Mouse (Mus musculus) telencephalon, adult 2 months (tissue): ENCODE data around the gene Gm20388.

Source experiments
- DNase-seq: peaks from one replicate; pipeline ENCODE4 v3.0.0-alpha.2; 2011; ENCODE audit warnings: low read depth, low spot score

The Gm20388 gene

DNA sequence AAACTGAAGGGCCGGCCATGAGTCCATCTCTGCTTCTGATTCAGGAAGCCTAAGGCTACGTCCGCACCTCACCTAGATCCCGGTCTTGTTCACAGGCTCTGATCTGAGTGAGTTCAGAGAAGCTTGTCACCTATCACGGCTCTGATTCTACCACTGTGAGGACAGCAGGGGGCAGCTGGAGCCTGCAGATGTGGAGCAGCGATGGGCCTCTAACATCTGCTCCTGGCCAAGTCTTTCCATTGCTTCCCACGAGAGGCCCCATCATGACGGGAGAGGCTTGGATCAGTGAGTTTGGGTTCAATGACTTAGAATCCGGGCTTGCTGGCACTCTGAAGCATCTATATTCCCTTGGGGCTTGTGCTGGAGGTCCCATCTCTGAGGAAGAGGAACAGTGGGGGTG lies 1963.4 kb downstream of the Gm20388 start:
- DNase-seq, result no peak

DNA sequence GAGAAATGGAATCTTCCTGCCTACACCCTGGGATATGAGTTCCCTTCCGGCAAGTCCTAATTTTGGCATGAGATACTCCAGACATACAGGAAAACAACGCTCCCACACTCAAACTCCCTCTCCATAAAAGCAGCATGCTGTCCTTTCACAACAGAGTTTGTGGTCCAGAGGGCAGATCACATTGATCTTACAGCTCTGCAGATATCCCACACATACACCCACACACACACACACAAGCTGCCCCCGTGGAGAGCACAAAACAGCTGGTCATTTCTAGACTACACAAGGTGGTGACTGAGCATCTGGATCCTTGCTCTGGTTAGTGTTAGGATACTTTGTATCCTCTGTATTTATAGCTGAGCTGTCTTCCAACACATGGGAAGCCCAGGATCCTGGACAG lies 1964.4 kb downstream of the Gm20388 start:
- DNase-seq, result peak; percentile 49

DNA sequence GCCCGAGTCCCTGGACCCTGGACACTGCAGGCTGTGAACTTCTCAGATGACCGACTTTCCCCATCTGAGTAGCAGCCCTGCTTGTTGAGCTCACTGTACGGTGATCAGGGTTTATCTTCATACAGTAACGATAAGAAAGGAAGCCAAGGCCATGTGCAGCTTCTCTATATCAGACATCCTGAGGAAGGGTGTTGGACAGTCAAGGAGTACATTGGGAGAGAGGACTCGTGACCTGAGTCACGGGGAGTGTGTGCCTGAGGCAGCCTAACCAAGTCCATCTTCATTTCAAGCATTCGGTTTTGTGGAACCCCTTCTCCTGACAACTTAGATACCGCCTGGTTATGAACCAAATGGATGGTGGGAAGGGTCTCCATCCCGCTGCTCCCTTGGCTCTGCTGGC lies 1964.9 kb downstream of the Gm20388 start:
- DNase-seq, result no peak

DNA sequence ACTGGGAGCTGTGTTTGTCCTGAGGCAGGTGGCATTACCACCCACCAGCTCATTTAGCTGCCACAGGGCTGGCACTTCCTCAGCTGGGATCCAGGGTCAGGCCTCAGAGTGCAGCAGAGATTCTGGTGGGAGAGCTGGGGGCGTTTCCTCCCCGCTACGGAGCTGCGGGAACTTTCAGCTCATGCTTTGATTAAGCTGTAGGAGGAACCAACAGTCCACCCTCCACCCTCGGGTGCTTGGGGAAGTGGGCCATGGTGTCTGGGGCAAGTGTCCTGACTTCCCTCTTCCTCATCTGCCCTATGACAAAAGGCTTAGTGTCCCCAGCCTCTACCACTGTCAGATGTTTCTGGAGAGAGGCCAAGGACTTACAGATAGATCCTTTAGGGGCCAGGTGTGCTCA lies 1966.6 kb downstream of the Gm20388 start:
- DNase-seq, result no peak

DNA sequence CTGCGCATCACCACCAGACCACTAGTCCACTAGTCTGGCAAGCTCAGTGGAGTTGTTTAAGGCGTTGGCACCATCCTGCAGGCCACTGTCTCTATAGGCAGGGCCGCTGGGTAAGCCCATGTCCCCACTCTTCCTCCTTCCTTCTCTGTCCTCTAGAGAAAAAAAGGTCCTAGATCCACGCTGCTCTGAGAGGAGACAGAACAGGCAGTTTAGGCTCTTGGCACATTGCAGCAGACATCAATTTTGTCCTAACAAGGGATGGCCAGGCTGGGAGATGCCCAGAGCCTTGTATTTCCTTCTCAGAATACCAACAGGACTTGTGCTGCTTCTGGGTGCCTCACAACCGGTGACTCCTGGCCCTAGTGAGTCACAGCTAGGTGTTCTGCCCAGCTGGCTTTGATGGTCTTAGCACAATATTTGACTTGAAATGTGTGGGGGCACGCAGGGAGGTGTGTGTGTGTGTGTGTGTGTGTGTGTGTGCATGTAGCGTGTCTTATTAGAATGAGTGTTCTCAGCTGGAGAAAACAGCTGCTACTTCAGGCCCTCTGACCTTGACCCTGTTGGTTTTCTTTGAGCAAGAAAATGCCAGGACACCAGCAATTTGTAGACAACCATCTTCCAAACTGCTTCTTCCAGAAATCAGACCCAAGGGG lies 1967.3 kb downstream of the Gm20388 start:
- no peak for DNase-seq

DNA sequence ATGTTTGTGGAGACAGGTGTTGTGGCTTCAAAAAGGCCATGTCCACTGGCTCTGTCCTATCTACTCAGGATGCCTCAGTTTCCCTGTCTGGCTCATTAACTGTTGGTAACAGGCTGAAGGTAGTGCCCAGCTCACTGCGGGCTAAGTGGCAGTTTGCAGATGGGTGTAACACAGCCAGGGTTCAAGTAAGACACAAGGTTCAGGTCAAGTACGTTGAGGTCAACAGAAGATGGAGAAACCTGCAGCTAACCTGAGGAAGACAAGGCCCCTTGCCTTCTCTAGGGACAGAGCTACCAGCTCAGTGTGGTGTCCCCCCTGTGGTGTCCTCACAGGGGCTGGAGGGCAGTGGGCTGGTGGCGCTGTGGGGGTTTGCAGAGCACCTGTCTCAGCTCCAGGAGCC lies 1969.1 kb downstream of the Gm20388 start:
- no peak for DNase-seq

DNA sequence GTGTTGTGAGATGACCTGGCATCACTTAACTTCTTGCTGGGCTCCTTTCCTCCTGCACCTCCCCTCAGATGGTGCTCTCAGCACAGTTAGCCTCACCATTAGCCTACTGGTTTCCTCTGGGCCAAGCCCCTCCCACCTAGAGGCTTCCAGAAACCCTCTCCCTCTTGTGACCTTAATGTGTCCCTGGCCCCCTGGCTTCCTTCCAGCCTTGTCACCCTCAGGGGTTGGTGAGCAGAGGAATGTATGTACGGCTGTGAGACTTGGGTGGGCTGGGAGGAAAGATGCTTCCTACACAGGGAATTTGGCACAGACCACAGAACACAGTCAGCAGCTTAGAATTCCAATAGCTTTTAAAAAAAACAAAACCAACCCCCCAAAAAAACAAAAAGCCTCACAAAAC lies 1970.2 kb downstream of the Gm20388 start:
- no peak for DNase-seq

DNA sequence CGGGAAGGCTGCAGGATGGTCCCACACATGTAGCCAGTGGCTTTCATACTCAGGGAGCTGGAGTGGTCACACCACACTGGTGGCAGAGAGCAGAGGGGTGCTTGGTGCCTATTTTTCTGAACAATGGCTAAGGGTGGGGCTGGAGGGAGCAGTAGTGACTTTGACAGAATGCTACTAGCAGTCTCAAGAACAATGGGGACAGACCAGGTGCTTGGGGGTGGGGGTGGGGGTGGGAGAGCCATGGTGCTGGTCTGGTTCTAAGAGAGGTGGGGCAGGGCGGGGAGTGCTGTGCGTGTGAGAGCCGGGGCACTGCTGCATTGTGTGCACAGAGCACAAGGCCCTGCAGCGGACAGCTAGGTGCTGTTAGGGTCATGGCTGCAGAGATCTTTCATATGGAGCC lies 1971.3 kb downstream of the Gm20388 start:
- DNase-seq, result no peak

DNA sequence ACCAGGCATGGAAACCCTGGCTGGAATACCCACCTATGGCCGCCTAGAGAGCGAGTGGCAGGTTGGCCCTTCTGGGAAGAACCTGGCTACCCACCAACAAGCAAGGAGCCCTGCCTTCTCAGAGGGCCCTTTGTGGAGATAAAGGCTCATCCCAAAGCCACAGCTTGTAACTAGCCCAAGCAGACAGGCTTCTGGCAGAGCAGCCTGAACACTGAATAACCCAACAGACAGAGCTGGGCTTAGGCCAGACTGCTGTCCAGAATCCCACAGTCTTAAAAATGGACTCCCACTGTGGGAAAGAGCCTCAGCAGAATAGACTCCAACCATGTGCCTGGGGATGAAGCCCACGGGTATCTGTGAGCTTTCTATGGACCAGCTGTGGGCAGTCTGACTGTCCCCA lies 1973.5 kb downstream of the Gm20388 start:
- no peak for DNase-seq

DNA sequence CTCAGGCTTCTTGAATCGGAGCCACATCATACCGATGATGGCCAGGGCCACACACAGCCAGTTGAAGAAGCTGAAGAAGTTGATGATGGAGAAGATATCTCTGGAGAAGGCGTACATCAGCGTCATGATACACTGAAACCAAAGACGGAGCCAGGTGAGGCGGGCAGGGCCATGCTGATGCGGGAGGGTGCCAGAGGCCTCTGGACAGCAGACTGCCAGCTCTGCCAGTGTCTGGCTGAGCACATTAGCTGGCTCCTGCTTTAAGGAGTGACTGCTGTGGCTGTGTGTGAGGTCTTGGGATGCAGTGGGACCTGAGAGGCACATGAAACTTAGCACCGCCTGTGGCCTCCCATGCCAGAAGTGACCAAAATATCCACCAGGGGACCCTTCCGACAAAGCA lies 1974.4 kb downstream of the Gm20388 start:
- DNase-seq, result no peak

DNA sequence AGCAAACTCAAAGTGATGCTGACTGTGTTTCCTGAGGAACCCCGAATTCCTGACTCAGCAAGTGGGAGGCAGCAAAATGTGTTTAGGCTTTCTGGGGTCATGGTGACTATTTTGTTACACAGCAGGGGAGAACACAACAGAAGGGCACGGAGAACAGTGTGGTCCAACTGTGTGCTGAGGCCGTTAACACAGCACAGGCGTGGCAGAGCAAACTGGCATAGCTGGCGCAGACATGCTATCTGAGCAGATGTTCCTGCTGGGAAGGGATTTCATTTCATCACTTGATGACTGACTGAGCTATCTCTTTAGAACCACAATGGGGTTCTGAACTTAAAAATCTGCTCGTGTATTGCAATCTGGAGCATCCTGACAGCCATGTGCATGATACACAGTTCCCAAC lies 1974.8 kb downstream of the Gm20388 start:
- DNase-seq, result no peak

DNA sequence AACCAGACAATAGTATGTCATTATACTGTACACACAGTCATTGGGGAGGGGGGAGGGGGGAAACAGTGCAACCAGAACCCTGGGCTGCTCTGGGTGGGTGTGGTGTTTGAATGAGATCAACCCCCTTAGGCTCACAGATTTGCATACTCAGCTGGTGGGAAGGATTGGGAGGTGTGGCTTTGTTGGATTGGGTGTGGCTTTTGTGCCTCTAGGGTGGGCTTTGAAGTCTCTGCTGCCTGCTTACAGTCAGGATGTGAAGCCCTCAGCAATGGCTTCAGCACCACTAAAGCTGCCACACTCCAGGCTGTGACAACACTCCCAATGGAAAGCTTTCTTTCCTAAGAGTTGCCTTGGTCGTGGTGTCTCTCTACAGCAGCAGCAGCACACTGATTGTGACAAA lies 1976.9 kb downstream of the Gm20388 start:
- no peak for DNase-seq

DNA sequence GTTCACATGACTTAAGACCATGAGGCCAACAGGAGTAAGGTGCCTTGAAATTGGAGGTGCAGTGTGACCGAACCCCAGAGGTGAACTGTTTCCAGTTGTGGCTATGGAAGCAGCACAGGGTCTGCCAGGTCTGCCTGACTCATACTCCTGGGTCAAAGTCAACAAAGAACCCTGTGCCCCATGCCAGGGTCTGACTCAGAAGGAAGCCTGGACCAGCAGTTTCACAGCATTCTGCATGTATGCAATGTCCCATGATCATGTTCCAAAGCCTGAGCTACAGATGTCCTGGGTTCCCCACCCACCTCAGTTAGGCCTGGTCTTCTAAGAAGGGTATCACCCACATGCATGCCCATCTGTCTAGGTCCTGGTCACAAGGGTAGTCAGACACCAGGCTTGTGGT lies 1978.7 kb downstream of the Gm20388 start:
- DNase-seq, result no peak

DNA sequence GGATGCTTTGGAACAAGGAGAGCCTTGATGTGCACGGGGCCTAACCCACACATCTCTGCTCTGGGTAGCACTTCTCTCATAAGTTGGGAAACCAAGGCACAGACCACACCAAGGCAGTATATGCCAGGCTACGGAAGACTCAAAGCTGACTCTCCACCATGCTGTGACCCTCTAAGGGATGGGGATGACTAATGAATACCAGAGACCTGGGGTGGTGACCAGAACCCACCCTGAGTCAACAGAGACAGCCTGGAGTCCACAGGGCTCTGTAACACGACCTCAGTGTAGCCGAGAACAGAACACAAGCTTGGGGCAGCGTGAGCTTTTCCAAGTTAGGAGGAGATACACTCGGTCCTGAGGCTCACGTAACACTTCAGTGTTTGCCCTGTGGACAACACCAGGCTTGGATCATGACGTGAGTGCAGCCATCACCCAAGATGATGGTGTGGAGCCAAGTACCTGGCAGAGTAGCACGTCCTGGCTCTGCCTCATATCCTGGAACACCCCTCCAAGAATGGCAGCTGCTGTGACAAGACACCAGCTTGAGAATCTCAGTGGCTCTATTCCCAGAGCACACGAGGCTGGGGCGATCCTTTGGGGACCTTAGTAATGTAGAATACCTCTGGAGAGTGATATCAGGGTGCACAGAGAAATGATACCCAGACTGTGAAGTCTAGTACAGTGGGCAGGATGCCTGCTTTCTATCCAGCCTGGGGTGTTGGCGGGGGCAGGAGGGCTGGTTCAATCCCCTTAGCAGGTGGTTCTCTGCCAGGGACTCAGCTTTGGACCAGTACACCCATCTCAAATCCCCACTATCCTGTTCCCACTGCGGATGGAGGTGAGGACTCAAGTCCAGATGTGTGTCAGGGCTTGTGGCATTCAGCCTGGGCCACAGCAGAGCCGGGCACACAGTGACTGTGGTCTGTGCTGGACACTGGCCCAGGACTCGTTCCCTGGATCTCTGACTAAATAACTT lies 1979.5 kb downstream of the Gm20388 start:
- no peak for DNase-seq

DNA sequence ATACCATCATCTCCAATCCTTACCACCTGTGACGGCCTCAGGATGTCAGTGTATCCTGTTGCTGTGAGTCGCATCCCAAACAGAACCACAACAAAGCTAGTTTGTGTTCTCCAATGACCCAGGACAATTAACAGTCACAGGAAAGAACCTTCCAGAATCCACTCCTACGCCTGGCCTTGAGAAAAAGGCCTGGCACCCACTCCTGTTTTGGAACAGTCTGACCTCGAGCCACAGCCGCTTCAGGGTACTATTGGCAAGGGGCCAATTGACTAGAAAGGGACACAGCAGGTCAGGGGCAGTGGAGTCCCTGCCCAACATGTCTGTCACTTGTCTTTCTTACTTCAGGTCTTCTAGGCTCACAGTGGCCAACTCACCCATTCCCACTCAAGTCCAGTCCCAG lies 1982.2 kb downstream of the Gm20388 start:
- no peak for DNase-seq

DNA sequence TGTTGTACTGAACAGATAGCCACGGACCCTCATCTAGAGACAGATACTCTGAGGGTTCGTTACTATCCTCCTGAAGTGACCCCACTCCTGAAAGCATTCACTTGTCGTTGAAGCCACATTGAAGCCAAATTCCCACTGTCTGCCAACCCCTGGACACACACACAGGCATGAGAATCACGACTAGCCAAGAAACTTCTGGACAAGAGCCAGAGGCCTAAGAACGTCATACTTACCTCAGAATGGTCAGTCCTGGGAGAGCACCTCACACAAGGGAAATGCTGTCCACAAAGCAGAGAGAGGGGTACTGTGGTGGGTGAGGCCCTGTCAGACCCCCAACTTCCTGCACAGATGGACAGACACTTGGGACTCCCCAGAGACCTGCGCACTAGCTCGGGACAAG lies 1985.3 kb downstream of the Gm20388 start:
- DNase-seq, result no peak

DNA sequence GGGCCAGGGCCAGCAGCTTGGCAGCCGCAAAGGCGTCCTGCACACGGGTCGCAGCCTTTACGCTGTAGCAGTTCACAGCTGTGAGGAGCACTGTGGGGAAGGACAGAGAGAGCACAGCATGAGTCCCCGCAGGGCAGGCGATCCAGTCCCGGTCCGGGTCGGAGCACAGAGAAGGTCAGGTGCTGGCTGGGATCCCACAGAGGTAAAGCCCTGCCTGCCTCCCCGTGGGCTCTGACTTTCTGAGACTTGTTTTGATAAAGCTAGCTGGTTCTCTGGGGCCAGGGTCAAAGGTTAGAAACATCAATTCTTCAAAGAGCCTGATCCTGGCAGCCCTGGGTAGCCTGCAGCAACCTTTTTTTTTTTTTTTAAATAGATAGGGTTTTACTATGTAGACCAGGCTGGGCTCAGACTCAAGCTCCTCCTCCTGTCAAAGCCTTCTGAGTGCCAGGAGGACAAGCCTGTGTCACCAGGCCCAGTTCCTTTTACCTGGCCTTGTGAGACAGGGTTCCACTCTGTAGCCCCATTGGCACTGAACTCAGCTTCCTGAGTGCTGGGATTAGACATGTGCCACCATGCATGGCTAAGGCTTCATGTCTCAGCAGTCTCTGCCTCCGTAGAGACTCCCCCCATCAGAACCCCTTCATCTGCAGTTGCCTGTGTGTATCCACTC lies 1986.0 kb downstream of the Gm20388 start:
- no peak for DNase-seq

DNA sequence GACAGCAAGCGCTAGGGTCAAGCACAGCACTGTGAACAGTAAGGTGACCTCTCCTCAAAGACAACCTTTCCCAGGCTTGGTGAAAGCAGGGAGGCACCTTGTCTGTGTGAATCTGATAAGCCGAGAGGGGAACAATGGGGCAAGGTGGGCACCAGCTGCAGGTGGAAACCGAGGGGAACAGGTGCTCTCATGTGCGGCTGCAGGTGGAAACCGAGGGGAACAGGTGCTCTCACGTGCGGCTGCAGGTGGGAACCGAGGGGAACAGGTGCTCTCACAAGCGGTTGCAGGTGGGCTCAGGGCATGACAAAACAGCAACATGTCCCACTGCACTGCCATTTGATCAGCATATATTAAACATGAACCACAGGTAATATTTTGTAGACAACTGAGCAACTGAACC lies 1986.6 kb downstream of the Gm20388 start:
- DNase-seq, result no peak

DNA sequence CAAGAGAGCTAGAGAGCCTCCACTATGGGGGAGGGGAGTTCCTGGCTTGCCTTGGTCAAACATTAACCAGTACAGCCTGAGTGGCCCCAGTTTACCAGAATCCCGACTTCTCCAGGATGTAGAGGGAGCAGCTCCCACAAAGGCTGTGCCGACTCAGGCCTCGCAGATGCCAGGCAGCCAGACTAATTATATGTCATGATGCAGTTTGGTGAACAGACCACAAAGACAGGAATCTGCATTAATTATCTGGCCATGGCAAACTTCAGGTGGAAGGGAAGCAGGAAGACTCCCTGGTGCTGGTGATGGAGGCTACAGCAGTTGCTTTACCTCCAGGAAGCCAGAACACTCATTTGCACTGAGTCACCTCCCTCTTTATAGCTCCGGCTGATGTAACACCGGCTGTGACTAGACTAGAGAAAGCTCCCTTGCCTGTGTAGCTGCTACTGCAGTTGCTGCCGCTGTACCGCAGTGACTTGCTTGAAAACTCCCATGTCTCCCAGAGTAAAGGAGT lies 1987.3 kb downstream of the Gm20388 start:
- DNase-seq, result peak; percentile 85

DNA sequence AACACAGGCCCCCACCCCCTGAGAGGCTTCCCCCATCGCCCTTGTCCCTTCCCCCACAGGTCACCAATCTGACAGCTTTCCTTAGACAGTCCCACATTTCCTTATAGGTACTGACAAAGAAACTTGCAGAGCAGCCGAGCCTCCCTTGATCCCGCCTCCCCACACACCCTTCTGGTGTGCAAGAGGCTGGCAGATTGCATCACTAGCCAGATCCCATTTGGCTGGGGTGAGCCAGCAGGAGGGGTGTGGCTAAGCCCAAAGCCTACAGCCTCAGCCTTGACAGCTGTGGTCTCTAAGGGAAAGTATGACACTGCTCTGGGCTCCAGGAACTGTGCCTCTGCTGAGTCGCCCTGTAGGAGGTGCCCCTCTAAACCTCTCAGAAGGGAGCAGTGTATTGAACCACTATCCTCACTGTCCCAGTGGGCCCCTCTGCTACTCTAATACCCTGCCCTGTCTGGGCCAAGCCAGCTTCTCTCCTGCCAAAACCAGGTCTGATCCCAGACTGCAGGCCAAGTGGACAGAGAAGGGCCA lies 1987.8 kb downstream of the Gm20388 start:
- peak; percentile 90 for DNase-seq

DNA sequence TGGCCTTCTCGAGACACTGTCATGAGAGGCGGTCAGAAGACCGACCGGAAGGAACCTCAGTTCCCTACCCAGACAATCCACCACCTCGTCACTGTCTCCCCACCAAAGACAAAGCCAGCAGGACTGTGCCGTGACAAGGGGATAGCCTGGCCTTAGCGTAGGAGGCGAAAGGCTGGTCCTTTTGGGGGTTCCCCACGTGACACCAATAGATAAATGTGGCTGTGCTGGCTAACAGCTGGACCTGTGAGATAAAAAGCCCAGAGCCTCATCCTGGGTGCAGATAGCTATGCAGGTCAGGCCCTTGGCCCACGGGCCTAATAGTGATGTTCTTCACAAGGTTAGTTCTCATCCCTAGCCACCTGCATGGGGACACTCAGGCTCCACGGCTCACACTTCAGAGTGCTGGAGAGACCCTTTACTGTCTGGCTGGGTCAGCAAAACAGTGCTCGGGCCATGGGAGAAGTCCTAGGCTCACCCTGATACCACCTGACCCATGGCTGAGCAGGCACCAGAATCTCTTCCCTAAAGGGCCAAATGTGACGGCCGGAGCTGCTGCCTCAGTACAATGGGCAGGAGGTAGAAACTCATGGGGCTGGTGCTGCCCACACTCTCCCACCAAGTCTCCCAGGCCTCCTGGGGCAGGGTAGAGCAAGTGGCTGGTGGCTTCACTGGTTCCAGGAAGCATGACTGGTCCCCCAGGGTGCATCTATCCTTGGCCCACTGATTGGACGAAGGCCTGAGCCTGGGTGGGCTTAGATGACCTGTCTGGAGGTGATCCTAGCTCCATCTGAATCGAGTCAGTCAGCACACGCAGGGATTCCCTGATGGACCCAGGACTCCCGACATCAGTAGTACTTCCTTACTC lies 1988.8 kb downstream of the Gm20388 start:
- no peak for DNase-seq
